Mouse (Mus musculus) T-helper 1 cell (primary cell): ENCODE measurements around the gene Magi1.
"Not testable (repeated sequence)": the region's sequence is repeated elsewhere in the genome, so short reads cannot be mapped to it uniquely, and the experiment has no call there.

Experiments
- in situ Hi-C: fragments of 300-600 bp; cut with MboI, MseI; formaldehyde crosslinking; loops from one replicate; pipeline ENCODE4 v1.15.1; 2025; ENCODE audit warnings: high pct_unique_total_duplicates

Magi1 gene

GRCm38 (mm10) chr6:93666731-93667130, 617.0 kb downstream of the Magi1 start:
- in situ Hi-C loops: no loop called here

GRCm38 (mm10) chr6:93665056-93665805, 618.5 kb downstream of the Magi1 start:
- in situ Hi-C loops: no loop called here

GRCm38 (mm10) chr6:93661139-93661538, 622.6 kb downstream of the Magi1 start:
- in situ Hi-C loops: no loop called here

GRCm38 (mm10) chr6:93659534-93659933, 624.2 kb downstream of the Magi1 start:
- in situ Hi-C loops: no loop called here

- in situ Hi-C loops: no loop called here
Measured at GRCm38 (mm10) chr6:93657187-93657974, 626.3 kb downstream of the Magi1 start.

GRCm38 (mm10) chr6:93648581-93649230, 635.0 kb downstream of the Magi1 start:
- in situ Hi-C loops: no loop called here

GRCm38 (mm10) chr6:93629735-93630291, 653.9 kb downstream of the Magi1 start:
- in situ Hi-C loops: not testable (repeated sequence)

GRCm38 (mm10) chr6:93627200-93627599, 656.5 kb downstream of the Magi1 start:
- in situ Hi-C loops: no loop called here
